Mouse (Mus musculus): ENCODE measurements around the gene Obox2. TPM values are rescaled to one million over a fixed set of nuclear protein-coding genes. Genes with fewer than 3 reads are reported as not detected.
"Not testable (repeated sequence)": the region's sequence is repeated elsewhere in the genome, so short reads cannot be mapped to it uniquely, and the experiment has no call there.

Obox2 gene
- not detected in 2 replicates for polyA plus RNA-seq (2015; fragmentation: Nextera tagmentation; extraction: Ambion mirVana)

GRCm38 (mm10) chr7:15388421-15388998, at the start of gene Obox2, which contains the start of gene Obox1:
Gene Obox2, plus strand, starts transcription at chr7:15388721.
Gene Obox1, plus strand, starts transcription at chr7:15388948.
- H3K27me3 ChIP-seq; H3K27ac ChIP-seq (replicated peaks); H3K9ac ChIP-seq; H3K9me3 ChIP-seq; H3K36me3 ChIP-seq; H3K4me3 ChIP-seq; H3K4me2 ChIP-seq; H3K4me1 ChIP-seq (replicated peaks); ATAC-seq (ENCODE audit: low read depth): not testable (repeated sequence)
- no CpG with 5 or more reads among the region's 2 CpGs for WGBS

GRCm38 (mm10) chr7:15399147-15399874, 10.8 kb downstream of the Obox2 start:
- H3K9ac ChIP-seq; H3K4me3 ChIP-seq; H3K4me2 ChIP-seq; ATAC-seq (ENCODE audit: low read depth); H3K36me3 ChIP-seq; H3K27me3 ChIP-seq; H3K4me1 ChIP-seq (replicated peaks); H3K27ac ChIP-seq (replicated peaks): not testable (repeated sequence)
- peaks cover 24% of the 10 kb centered on the region for H3K9me3 ChIP-seq
- 72% methylated on average over 3 of the region's 3 CpGs for WGBS

GRCm38 (mm10) chr7:15406816-15407215, 18.3 kb downstream of the Obox2 start:
- H3K9ac ChIP-seq; H3K4me1 ChIP-seq (replicated peaks); H3K4me2 ChIP-seq; H3K27me3 ChIP-seq; ATAC-seq (ENCODE audit: low read depth); H3K36me3 ChIP-seq; H3K27ac ChIP-seq (replicated peaks); H3K4me3 ChIP-seq: not testable (repeated sequence)
- 90% methylated on average over 10 of the region's 10 CpGs for WGBS
- H3K9me3 ChIP-seq, result peaks cover 11% of the 10 kb centered on the region

- not testable (repeated sequence) for H3K4me3 ChIP-seq; H3K9ac ChIP-seq; H3K4me2 ChIP-seq; H3K4me1 ChIP-seq (replicated peaks); H3K27me3 ChIP-seq; ATAC-seq (ENCODE audit: low read depth); H3K36me3 ChIP-seq; H3K27ac ChIP-seq (replicated peaks)
- 86% methylated on average over 9 of the region's 9 CpGs for WGBS
- H3K9me3 ChIP-seq, result peaks cover 14% of the 10 kb centered on the region
These were observed 29.5 kb downstream of the Obox2 start for GRCm38 (mm10) chr7:15418046-15418445.

- H3K9ac ChIP-seq; H3K4me1 ChIP-seq (replicated peaks); ATAC-seq (ENCODE audit: low read depth); H3K4me3 ChIP-seq; H3K27ac ChIP-seq (replicated peaks); H3K4me2 ChIP-seq; H3K27me3 ChIP-seq; H3K36me3 ChIP-seq: not testable (repeated sequence)
- 88% methylated on average over 4 of the region's 4 CpGs for WGBS
- peaks cover 22% of the 10 kb centered on the region for H3K9me3 ChIP-seq
These were observed 37.0 kb downstream of the Obox2 start for GRCm38 (mm10) chr7:15425537-15425936.

Other genes starting within 250 kb of the Obox2 start
- gene Obox1, start 227 bp downstream of the Obox2 start, polyA plus RNA-seq (2015; fragmentation: Nextera tagmentation; extraction: Ambion mirVana), result not detected in 2 replicates

All from neural tube, embryonic 13.5 days (tissue).